Mouse (Mus musculus): ENCODE measurements around the gene Znhit3. TPM values are rescaled to one million over a fixed set of nuclear protein-coding genes. Genes with fewer than 3 reads are reported as not detected.

Znhit3 gene
- total RNA-seq, 2 experiments from 2014 or later, result 11.5 to 12.9 TPM

DNA sequence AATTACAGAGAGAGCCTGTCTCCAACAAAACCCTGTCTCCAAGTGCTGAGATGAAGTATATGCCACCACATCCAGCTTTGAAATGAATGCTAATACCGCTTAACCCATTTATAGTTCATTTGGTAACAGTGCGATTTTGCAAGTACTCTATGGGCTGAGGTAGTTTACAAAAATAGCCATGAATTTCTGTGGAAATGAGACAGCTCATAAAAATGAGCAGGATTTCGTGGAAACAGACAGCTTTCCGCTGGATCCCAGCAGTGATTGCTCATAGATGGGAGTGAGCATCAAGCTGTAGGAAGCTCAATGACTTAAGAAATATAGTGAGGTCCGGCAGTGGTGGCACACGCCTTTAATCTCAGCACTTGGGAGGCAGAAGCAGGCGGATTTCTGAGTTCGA is 4.8 kb upstream of the Znhit3 start:
- no peak for DNase-seq

DNA sequence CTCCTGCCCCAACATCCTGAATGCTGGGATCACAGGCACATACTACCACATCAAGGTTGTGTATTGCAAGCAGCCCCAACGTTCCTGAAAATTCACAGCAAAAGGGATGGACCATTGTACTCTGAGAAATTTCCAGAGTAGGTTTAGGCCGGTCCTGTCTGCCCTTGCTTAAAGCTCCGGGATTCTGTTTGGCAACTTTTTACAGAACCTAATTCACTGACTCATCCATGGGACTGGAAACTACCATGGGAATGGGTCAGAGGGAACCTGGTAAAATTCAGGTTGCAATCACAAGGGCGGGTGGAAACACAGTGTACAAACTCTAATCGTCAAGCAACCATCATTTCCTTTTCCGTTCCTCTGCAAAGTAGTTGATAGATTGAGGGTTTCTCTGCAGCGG is 3.8 kb upstream of the Znhit3 start:
- DNase-seq, result no peak

DNA sequence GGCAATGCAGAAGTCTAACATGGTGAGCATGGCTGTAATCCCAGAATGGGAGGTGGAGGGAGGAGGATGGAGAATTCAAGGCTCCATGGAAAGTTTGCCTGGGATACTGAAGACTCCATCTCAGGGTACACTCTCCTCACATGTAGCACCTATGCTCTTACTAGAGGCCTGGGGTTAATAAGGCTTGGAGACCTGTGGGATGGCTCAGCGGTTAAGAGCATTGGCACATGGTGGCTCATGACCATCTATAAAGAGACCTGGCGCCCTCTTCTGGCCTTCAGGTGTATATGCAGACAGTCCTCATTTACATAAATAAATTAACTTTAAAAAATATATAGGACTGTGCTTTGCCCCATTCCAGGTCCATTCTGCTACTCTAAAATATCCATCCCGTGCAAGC is 3.1 kb upstream of the Znhit3 start:
- peak; percentile 15 to 37 for DNase-seq

DNA sequence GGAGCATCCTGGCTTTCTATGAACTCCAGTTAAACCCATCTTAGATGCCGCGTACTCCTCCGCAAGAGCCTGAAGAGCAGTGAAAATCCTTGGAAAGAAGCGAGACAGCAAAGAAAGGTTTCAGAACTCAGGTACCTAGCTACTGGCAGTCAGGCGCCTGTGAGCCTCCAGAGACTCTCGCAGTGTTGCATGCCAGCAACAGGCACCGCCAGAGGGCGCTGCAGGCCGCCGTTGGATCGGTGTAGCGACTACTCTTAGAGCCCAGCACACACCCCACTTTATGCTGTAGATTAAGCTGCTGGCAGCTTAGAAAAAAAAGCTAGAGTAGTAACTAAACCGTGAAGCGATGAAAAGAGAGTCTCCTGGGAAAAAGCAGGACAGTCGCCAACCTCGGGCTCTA is 2.3 kb upstream of the Znhit3 start:
- DNase-seq, result peak; percentile 82 to 94

DNA sequence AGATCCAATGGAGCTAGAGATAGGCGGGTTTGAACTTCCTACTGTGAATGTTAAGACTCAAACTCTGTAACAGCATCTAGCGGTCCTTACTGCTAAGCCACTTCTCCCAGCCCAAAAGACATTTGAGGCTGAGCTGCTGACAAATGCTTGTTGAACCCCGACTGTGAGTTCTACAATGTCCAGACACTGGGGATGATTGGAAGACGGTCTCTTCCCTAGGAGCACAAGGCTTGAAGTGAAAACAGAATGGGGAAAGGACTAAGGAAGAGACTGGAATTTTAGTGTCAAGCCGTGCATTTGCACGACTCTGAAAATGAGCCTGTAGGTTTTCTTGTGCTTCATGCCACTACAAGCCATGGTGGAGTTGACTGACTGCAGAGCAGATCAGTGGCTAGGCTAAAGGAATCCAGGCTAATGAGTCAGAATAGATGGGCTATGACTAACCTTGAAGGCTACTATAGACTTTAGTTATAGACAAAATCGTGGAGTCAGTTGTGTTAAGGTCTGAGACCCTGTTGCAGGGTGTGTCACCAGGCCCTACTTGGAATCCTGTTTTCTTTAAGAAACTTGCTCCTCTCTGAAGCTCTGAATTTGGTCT is 636 bp upstream of the Znhit3 start:
- DNase-seq, result no peak

DNA sequence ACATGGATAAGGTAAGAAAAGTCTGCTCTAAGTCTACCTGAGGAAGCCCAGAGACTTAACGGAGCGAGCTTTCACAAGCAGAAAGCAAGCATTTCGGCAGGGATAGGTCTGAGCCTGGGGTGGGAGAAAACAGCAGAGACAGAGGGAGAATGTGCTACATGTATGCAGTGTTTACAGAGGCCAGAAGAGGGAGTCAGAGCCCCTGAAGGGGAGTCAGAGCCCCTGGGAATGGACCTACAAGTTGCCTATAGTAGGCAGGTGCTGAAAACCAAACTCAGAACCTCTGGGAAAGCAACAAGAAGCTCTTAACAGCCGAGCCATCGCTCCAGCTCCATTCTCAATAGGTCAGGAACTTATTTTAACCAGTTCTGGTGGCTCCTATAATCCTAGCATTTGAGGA is 1.5 kb downstream of the Znhit3 start:
- DNase-seq, result no peak

DNA sequence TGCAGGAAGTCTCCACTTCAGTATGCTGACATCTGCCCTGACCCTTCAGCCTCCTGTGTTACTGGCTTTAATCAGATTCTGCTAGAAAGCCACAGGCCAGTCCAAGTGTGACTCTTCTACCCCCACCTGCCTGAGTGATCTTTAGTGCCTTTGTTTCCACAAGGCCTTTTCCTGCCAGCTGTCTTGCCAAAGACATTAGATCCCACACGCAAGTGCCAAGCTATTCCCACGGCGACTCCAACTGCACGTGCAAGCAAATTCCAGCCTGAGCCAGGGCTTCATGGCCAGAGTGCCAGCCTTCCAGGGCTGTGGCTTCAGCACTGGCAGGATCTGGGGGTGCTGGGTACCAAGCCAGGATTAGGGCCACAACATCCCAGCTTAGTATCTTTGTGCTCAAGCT is 5.8 kb downstream of the Znhit3 start:
- DNase-seq, result no peak

DNA sequence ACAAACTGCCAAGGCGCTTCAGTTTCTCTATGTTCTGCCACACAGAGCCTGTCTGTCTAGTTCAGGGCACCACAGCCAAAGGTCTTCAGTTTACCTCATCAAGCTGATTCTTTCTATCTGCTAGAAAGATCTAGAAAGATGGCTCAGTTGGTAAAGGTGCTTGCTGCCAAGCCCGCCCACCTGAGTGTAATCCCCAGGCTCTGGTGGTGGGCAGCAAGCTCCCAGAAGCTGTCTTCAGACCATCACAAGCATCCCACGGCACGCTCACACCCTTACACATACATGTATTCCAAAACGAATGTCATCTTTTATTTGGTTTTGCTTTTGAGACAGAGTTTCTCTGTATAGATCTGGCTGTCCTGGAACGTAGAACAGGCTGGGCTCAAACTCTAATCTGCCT is 7.7 kb downstream of the Znhit3 start:
- DNase-seq, result no peak

DNA sequence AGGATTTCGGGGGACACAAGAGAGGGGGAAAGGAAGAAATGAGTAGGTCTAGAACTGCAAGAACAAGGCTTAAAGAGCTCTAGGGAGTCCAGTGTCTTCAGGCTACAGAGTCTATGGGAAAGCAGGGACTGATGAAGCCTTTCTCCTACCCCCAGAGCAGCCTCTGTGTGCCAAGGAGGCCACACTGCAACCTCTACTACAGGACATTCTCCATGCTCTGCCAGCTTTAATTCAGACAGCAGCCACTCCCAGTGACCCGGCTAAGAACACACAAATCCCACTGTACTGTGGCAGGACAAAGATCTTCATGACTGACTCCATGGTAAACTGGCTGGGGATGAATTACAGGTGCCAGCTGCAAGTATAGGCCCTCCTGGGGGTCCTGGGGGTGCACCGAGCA is 9.1 kb downstream of the Znhit3 start:
- DNase-seq, result no peak

DNA sequence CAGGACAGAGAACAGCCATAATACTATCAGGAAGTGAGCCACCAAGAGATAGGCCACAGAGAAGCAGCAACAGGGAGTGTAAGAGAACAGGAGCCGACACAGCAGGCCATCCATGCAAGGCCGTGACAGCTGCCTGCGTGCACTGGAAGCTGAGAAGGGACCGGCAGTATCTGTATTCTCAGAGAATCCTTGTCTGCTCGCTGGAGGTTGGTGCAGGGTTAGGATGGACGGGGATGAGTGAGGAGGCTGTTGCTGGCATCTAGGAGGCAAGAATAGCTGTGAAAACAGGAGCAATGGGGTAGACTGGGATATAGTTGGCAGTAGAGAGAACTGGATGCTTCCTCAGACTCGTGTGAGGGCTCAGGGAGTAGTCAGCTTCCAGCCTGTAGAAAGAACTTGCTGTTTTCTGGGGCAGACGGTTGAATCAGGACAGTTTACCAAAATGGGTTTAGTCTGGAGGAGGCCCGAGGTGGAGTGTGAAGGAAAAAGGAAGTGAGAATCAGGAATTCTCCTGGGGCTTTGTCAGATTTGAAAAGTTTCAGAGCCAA is 11.5 kb downstream of the Znhit3 start:
- no peak for DNase-seq

DNA sequence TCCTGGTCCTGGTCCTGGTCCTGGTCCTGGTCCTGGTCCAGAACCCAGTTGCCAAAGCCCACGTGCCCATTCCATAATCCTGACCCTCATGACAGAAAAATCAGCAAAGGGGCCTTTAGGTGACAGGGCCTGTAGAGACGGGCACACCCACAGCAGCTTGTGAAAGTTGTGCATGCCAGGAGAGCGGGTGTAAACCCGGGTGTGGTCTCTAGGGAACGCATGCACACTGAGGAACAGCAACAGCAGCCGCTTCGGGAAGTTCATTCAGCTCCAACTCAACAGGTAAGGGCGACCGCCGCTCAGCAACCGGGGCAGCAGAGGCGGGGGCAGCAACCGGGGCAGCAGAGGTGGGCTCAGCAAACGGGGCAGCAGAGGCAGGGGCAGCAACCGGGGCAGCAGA is 23.1 kb downstream of the Znhit3 start:
- no peak for DNase-seq

DNA sequence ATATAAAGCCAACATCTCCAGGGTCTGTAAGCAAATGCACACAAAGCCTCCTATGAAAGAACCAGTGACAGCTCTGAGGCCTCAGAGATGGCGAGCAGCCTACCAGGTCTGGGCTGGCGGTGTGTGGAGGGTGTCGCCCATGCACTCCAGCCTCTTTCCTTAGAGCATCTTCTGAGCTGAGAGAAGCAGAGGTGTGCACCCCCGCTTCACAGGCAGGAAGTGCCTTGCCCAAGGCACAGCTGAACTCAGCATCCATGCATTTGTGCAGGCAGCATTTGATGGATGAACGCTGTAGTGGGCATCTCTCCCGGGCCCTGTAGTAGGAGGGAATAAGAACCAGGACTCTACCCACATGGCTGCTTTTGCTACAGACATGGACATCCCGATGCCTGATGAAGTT is 24.5 kb downstream of the Znhit3 start:
- DNase-seq, result no peak

DNA sequence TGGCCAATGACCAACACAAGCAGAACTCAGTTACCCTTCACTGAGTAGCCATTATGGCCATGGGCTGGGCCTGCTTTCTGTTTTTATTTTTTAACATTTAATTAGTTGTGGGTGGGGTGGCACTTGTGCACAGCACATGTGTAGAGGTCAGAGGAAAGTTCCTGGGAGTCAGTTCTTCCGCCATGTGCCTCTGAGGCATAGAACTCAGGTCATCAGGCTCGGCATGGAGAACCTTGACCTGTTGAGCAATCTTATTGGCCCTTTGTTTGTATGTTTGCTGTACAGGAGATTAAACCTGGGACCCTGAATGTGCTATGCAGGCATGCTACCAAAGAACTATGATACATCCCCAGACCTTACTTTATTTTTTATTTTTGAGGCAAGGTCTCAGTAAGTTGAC is 26.7 kb downstream of the Znhit3 start:
- no peak for DNase-seq

DNA sequence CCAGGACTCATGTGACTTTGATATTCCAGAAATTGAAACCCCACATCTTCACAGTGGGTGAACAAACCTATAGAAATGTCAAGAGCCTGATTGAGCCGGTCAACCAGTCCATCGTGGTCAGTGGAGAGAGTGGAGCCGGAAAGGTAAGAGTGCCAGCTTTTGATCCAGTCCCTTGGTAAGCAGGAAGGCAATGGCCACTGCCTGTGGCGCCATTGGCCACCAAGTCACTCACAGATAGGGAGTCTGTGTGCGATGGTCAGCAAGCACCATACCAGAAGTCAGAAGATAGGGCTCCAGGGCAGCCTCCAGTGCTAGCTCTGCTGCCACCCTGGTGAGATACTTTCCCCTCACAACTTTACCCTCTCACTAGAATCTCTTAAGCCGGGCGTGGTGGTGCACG is 28.1 kb downstream of the Znhit3 start:
- DNase-seq, result no peak

DNA sequence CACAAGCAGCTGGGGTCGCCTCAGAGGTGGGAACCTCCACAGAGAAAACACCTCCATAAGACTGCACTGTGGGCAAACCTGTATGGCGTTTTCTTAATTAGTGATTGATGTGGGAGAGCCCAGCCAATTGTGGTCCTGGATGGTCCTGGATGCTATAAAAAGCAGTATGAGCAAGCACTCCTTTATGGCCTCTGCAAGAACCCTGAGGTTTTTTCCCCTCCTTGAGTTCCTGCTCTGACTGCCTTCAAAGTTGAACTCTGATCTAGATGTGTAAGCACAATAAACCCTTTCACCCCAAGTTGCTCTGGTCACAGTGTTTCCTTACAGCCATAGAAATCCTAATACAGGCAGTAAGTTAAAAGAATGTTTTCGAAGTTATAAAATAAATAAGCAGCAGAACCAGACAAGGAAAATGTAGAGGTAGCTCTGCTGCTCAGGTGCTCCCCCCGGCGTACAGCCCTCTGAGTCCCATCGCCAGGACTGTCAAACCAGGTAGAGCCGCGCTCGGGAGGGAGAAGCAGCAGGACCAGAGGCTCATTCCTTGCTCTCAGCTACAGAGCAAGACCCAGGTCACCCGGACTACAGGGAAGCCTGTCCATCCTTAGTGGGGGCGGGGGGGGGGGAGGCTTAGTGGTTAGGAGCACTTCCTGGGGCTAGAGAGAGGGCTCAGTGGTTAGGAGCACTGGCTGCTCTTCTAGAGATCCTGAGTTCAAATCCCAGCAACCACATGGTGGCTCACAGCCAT is 29.2 kb downstream of the Znhit3 start:
- no peak for DNase-seq

DNA sequence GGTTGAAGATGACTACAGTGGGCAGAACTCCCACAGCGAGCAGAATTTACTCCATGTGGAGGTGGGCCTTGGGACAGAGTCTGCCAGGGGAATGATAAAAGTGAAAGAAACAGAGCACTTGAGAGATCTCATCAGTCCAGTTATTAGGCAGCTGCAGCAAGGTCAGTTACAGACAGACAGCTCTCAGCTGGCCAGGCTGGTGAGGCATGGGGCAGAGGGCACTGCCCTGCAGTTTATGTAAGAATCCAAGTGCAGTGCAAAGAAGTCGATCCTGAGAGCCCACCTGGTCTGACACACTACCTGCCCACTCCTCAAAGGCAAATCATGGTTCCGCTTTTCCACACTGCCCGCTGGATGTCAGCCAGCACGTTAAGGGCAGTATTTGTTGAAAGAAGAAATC is 29.9 kb downstream of the Znhit3 start:
- DNase-seq, result no peak

DNA sequence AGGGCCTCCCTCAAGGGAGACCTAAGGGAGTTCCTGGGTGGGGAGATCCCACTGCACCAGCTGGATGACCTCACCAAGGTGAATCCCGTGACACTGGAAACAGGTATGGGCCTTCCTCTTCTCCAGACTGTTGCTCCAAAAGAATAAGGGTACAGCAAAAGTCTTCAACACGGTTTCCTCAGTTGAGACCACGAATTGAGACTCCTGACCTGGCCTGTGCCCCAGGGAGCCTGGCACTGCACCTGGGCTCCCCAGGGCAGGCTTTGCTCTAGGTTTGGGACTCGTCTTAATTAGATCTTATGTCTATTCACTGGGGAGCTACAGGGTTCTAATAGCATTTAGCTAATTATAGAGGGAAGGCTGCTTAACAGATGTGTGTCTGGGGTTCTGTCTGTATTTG is 30.9 kb downstream of the Znhit3 start:
- DNase-seq, result no peak

DNA sequence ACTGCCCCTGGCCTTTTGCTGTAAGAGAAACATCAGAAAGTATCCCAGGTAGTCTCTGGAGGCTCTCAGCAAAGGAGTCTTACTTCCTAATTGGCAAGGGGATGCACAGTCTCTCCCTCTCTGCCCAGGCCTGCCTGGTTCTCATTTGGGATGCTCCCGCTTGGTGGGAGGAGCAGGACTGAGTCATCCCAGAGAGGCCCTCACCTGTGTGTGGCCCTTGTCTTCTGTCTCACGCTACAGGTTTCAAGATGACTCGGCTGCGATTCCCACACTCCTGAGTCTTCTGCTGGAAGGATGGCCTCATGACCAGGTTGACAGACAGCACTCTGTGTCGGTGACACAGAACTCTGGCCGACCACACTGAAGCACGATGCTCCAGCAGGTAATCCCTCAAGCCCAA is 33.8 kb downstream of the Znhit3 start:
- no peak for DNase-seq

DNA sequence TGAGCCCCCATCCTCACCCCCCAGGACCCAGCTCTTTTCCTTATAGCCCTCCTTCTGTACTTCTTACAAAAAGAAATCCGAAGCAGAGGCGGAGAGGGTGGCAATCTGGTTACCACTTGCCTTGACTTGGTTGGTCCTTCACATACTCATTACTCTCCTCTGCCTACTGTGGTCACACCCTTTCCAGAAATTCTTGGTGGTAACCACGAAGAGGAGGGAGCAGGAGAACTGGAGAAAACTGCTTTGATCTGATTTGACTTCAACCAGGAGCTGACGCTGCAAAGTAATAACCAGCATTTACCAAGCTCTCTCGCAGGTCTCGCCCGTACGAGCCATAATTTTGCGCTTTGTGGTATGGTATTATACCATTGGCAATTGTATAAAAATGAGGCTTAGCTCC is 35.2 kb downstream of the Znhit3 start:
- no peak for DNase-seq

DNA sequence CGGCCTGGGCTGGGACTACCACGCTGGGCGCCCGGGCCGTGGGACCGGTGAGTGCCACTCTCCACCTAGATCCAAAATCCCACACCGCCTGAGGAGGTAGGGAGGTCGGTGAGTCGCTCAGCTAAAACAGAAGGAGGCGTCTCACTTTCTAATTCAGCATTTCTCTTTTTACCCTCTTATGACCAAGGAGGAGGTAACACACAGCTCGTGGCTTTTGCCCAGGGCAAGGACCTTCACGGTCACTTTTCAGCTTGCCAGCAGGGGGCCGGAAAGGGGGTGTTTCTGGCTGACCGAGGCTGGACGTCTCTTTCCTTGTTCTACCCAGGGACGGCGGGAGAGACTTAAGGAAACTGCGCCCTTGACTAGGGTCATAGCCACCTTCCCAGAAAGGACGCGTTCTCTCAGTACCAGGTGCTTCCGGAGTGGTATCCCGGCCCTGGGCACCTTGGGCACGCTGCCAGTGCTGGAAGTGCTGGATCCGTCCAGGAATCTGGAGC is 35.7 kb downstream of the Znhit3 start:
- peak; percentile 54 to 72 for DNase-seq

DNA sequence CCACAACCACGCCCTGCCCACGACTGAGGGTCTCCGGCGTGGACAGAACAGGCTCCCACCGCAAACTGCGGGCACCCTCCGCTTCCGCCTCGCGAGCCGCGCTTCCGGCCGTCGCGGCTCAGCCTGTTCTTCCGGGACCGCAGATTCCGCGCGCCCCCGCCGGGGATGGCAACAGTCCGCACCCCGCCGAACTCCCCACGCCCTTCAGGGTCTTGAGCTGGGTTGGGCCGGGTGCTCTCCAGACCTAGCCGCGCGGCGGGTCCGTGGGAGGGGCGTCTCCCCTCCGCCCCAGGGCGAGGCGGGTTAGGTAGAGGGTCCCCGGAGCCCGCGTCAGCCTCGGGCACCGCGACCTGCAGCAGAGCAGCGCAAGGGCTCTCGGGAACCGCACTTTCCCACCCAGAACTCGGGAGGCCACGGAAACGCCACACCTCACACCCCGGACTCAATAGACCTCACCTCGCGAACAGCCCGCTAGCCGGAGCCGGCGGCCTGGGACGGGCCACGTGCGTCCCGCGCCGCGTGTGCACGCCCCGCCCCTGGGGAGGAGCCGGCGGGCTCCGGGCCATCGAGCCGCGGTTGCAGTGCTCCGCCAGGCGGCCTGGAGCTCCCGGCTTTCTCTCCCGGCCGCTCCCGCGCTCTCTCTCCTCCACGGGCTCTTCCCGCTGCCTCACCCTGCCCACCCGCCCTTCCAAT is 36.2 kb downstream of the Znhit3 start, which contains the start of the genes Myo19 and Pigw:
TSS of gene Myo19 (plus strand) at position 377 of the 693 bp plus-strand sequence.
TSS of gene Pigw (minus strand) at position 514 of the 693 bp plus-strand sequence.
- DNase-seq, result peak; percentile 83 to 89

DNA sequence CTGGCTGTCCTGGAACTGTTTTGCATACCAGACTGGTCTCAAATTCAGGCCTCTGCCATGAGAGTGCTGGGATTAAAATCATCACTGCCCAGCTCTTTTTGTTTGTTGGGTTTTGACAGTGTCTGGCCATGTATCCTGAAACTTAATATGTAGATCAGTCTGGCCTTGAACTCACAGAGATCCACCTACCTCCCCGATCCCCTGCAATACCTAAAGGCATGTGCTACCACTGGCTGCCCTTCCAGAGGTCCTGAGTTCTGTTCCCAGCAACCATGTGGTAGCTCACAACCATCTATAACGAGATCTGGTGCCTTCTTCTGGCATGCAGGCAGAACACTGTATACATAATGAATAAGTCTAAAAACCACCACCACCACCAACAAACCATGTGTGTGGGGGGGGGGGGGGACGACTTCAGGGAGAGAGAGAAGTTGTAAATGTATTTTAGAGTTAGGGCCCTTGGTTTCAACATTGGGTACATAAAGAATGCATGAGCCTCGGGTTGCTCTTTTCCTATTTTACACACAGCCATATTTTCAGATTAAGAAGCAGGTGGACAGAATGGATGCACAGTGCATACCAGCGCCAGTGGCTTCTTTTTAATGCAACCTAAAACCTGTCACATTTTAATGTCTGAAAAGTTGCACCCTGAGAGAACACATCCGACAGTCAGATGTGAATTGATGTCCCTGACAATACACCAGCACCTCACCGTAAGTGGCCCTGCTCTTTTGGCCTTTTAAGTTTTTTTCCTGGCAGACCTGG is 37.0 kb downstream of the Znhit3 start:
- DNase-seq, result no peak

Measured in heart, adult 18-20 months (tissue).